Mouse (Mus musculus): Measurements from ENCODE around the gene Pced1a.
A peak's percentile ranks its signal among the peaks of the same experiment; 100 is the strongest.

Gene Pced1a

DNA sequence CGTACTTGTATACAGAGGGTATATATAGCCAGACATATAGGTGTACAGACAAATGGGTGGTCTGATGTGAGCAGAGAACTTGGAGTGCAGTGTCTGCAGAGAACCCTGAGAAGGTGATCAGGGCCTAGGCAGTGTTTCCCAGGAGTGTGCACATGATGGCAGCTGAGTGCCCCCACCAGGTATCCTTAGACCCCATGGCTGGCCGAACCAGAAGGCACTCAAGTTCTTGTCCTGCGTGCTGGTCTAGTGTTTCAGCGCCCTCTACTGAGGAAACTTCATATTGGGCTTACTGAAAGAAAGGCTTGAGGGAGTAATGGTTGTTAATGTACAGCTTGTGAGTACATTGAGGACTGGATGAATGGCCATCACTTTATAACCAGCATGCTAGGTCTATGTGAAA, 8.7 kb upstream of the Pced1a start:
- peak; percentile 87 for DNase-seq

DNA sequence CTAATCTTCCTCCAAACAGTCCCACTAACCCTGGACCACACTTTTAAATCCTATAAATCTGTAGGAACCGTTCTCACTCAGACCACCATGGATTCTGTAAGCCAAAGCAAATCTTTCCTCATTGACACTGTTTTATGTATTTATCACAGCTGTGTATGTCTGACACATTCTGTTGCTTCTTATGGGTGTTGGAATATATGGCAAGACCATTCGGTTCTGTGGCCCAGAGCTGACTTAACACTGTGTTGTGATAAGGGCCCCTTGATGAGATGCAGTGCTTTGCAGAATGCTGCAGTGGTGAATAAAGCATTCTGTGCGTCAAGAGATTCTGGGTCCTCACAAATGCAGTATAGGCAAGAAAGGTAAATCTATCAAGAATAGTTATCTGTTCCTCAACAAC, 7.7 kb upstream of the Pced1a start:
- DNase-seq, result no peak

DNA sequence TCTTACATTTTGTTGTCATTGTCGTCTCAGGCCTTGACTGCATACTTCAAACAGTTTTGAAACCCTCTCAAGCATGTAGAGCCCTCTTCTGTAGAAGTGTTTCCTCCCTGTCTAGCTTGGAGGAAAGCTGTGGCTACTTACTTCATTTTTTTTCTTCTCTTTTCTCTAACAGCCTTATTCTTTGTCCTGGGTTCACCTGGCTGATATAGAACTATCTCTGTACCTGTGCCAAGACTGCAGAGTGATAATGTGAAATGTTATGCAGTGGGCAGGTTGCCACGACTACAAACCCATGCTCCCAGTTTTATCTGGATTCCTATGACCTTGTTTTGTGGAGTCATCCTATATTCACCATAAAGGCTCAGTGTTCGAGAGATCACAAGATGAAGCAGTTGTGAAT, 6.0 kb upstream of the Pced1a start:
- DNase-seq, result peak; percentile 42

DNA sequence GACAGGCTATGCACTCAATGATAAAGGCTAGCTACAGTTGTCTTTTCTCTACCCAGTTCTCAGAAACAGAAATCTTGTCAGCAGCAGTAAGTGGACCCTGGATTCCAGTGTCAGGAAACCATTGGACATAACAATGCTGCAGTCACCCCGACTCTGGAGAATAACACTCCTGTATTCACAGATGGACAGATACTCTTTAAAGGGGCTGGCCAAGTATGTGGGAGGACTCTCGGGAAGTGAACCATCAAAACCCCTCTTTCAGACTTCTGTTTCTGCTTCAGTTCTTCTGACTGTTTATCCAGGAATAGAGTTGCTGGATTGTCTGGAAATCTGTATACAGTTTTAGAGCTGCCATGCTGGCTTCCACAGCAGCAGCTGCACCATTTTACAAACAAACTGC, 5.3 kb upstream of the Pced1a start:
- DNase-seq, result no peak

DNA sequence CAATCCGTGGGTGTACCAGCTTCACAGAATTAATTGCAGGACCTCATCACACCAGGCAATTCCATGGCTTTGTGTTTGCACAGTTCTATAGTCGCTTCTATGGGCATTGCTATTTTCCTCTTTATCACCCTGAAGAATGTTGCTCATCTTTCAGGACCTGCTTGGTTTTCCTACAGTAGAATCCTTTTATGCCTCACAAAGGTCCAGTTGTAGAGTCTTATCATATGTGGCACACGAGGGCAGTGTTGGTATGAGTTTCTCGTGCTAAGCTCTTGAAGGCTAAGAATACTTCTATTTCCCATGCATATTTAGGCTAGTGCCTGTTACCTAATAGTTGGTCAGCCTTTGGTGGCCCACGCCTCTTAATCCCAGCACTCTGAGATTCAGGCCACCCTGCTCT, 611 bp upstream of the Pced1a start:
- peak; percentile 29 for DNase-seq

DNA sequence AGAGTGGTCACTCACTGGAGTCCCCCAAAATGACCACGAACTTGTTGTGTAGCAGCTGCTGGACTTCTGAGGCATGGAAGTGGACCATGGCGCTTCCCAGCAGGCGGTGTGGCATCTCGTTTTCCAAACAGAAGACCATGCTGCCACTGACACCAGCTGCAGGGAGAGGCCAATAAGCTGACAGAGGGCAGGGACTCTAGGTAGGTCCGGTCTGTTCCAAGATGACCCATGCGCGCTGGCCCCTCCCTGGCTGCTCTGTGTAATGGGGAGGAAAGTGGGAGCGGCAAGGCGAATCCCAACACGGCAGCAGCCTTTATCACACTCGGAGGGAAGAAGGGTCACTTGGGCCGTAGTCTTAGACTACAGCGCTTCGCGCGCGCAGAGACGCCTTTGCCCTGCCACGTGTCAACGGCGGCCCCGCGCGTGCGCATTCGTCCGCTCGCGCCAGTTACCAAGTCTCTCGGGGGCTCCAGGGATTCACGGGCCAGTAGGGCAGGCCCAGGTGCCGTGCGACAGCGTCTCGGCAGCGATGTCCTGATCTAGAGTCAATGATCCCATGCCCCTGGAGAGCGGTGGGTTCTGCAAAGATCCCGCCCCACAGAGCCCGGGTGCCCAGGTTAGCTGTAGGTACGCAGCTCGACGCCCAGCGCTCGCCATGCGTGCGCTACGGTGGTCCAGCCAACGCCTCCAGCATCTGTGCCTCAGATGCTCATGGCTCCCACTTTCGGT, 940 bp downstream of the Pced1a start:
- peak; percentile 74 for DNase-seq

DNA sequence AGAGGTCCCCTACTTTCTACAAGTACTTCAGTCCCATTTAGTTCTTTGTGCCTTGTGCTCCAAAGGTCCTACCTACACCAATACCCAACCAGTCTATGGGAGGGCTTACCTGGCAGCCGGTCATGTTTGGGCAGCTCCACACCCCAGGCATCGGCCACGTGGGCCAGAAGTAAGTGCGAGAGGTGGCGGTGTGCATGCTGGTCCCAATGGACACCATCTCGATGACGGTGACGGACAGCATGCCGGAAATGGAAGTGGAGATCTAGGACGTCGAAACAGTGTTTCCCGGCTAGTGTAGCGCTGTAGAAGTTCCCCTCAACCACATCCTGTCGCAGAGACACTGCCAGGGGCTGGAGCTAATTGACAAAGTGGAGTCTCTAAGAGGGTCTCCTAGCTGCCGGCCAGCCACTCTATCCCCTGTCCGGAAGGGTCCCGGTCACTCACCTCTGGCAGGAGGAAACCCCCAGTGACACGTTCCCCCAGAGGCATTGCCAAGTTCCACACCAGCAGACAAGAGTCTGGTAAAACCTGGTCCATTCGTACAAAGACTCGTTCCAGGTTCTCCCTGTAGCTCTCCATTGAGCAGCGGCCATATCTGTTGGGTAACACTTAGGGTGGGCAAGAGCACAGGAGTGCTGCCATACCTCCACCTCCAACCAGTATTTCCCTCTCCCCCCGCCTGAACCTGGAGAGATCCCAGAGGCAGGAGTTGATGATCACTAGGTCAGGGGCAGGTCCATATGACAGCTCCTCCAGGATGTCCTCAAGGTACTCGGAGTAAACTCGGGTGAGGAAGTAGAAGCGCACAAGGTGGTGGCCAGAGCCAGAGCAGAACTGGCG, 2.5 kb downstream of the Pced1a start:
- DNase-seq, result no peak

DNA sequence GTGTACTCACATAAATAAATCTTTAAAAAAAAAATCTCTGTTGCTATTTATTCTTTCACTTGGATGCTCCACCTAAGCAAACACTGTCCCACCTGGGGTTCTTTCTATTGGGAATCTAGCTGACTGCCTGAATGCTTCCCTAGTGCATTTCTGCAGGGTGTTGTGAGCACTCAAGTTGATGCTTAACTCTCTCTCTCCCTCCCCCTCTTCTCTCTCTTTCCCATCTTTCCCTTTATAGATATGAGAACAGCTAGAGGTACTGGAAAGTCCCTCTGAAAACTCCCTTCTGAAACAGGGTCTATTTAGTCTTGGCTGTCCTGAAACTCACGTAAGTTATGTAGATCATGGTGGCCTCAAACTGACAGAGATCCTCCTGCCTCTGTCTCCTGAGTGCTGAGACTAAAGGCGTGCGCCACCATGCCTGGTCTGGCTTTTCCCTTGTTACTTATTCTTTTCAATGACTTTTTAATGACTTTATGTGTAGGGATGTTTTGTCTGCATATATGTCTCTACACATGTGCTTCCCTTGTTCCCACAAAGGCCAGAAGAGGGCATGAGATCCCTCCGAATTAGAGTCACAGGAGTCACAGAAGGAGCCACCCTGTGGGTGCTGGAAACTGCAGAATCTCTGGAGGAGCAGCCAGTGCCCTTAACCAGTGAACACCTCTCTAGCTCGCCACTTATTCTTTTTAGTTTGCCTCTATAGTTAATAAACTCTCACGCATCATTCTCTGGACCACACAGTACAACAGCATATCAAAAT, 10.2 kb downstream of the Pced1a start:
- peak; percentile 24 for DNase-seq

DNA sequence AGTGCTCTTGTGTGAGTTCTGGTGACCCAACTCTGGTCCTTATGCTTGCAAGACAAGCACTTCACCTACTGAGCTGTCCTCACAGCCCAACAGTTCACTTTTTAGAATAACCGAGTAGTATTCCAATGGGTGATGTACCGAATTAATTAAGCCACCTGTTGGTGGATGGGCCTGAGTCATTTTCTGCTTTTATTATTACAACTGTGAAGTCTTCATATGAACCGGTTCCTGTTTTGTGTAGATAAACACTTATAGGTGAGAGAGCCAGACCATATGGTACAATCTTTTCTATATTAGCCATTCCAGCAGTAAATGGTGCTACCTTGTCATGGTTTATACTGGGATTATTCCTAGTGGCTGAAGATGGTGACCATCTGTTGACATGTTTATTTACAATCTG, 11.7 kb downstream of the Pced1a start:
- DNase-seq, result no peak

DNA sequence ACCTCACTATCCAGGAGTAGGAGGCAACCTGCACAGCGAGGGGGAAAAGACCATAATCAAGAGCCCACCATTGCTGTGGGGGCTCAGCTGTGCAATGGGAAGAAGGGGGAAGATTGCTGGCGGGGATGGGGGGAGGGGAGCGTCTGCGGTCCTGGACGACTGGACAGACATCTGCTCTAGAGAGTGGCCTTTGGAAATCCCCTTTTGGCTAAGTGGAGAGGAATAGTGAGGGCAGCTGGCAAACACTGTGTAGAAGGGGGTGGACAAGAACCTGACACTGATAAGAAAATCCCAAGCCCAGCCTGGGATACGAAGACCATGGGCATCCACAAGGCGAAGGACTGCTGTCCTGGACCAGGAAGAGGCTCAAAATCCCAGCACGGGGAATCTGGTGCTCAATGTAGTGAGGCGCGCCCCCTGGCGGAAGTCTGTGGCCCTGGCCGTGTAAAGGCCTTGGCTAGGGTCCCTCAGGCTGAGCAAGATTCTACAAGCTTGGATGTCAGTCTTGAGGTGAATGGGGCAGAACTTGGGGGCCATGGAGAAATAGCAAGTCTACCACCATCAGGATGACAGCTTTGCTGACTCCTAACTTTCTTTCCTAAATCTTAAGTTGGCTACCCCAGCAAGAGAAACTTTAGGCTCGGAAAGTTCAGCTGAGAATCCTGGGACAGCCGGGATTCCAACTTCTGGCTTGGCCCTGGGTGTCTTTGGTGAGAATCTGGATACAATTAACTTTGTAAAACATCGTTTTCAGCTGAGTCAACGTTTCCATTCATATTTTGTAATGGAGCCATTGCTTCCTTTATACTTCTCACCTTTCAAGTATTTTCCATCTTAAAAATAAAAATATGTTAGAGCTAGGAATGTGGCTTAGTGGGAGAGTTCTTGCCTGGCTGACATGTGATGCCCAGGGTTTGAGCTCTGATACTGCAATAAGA, 12.7 kb downstream of the Pced1a start:
- DNase-seq, result peak; percentile 92

DNA sequence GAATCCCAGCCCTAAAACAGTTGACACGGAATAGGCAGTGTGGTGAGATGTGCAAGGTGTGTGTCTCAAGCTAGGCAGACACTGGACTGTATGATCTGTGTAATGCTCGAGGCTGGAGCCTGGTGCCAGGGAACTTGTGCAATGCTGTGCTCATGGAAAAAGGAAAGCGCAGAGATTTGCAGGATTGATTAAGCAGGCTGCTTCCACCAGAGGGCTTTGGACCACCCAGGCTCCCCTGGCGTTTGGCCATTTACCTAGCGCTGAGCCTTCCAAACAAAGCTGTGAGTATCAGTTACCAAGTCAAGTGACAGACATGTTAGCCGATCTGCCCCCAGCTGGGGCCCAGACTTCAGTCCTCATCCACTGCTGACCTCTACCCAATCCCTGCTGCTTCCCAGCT, 16.3 kb downstream of the Pced1a start:
- no peak for DNase-seq

DNA sequence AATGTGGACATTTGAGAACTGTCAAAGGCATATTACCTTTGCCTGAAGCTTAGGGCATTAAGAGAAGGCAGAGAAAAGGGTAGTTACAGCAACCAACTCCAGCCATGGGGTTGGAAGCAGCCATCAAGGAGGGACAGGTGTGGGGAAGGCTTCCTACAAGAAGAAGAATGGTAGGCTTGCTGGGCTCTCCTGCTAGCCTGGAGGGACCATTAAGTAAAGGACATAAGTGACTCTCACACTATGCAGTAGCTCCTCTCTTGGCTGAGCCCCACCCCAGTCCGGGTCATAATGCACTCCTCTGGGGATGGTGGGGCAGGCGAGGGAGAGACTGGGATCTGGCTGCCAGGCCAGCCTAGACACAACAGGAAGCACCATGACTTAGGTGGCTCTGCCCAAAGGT, 18.3 kb downstream of the Pced1a start, which contains the start of gene Tmem239:
Gene Tmem239 (plus strand): TSS at position 301 of the 400 bp plus-strand sequence.
- DNase-seq, result no peak

DNA sequence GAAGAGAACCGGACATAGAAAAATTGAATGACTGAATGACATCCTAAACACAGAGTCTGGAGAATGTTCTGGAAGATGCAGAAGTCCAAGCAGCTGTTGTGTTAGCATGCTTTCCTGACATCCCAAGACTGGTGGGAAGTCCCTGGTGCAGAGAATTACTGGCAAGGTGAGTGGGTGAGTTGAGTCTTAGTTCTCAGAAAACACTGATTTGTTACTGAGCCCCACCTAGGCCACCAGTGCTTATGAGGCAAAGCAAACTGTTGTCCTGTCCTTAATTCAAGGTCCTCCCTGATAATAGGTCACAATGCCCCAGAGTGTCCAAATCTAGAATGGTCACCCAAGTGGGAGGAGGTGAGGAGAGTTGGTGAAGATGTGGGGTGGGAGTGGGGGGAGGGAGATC, 19.6 kb downstream of the Pced1a start, which contains the start of the genes Gm28372 and 1700020A23Rik:
Gene Gm28372 (plus strand): TSS at position 301 of the 400 bp plus-strand sequence.
Gene 1700020A23Rik (plus strand): TSS at position 321 of the 400 bp plus-strand sequence.
- no peak for DNase-seq

DNA sequence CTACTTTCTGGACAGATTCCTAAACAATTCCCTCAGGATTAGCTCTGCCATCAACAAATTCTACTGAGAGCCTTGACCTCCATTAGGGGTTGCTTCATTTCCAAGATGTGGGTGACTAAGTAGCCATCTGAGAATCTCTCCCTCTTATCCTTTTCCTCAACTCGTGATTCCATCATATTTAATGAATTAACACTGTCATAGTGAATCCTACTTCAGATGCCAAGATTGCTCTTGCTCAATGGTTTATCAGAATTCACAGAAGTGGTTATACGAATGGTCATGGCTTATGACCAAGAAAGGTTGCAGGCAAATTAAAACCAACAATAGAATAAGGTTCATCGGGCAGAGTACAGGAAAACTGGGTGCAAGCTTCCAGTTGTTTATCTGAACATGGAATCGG, 22.6 kb downstream of the Pced1a start:
- no peak for DNase-seq

DNA sequence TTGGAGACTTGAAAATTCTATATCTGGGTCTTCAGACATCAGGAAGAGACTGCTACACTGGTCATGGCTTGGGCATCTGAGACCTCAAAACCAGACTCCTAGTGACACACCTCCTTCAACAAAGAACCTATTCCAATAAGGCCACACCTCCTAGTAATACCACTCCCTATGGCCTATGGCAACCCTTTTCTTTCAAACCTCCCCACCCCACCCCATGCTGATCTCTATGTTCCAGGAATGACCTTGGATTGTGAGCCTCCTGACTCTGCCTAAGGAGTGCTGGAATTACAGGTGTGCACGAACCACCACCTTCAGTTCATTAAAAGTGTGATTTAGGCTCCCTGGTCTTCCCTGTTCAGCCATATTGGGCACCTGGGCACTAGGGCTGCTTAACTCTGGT, 24.5 kb downstream of the Pced1a start:
- no peak for DNase-seq

DNA sequence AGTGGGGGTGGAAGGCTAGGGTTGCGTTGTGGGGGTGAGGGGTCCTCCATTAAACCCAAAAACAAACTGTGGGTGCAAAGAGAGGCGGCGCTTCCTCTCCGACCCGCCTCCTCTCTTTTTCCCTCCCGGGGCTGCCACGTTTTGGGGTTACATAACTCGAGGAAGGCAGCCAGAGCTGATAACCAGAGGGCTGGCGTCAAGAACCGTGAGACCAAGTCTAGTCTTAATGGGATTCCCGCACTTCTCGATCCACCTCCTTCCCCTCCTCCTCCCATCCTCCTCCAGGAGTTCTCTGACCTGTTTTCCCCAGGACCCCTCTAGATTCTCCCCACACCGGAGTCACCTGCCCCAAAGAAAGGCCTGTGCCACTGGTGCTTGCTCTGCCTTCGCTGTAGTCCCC, 26.4 kb downstream of the Pced1a start:
- peak; percentile 38 for DNase-seq

DNA sequence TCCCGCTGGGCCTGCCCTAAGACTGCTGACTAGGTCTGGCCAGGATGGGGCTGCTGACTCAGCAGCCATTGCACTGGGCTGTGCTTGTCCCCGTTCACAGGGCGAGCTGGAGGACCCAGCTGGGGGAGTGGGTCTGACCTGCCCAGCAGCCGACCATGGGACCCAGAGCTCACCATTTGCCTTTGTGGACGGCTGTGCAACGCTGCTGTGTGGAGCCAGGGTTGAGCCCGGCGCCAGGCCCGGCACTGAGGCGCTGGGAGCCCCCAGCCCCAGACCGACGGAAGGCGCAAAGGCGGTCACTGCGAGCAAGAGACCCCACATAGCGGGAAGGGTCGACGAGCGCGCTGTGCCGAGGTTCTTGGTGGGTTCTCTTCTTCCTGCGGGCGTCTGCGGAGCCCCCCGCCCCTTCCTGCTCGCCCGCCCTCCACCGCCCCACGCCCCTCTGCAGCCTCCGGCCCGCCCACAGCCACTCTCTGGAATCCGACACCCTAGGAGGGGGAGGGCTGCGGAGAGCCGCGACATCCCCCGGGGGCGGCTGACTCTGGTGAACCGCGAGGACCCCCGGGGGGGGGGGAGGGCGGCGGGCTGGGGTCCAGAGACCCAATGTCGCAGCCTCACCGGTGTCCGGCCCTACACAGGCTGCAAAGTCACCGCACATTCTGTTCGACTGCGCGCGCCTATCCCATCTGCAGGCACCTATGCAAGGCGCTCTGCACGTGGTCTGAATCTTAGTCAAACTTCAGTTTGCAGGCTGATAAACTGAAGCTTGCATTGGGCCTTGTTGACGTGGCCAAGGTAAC, 27.1 kb downstream of the Pced1a start, which contains the start of gene Cpxm1:
Gene Cpxm1 (minus strand): TSS at position 389 of the 800 bp plus-strand sequence.
- no peak for DNase-seq

DNA sequence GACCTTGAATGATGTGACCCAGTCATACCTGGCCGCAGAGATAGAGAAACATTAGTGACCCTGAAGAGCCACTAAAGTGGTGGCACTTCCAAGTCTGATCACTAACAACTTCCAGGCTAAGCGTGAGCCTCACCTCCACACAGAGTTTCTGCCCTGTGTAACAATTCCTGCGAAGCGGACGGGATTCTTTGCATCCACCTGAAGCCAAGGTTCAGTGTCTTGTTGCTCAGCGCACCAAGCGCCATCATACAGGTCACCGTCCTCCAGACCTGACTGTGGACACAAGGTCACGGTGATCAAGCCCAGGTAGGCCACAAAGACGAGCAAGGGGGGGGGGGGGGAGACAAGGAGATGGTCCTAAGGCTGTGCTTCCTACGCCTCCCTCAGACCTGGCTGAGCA, 28.8 kb downstream of the Pced1a start:
- DNase-seq, result no peak

DNA sequence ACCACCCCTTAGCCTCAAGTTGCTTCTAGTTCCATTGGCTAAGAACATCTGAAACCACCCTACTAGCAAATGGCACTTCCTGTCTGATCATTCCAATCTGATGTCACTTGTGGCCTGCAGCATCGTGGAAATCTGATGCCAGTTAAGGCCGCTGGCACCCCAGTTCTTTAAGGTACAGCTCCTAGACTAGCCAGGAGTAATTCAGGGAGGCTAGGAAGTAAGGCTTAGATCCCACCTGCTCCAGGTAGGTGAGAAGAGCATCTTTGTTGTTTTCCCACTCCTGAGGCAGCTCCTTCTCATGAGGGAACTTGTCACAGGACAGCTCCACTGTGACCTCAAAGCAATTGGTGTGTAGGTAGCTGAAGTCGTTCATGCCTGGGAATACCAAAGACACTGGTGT, 31.7 kb downstream of the Pced1a start:
- DNase-seq, result no peak

DNA sequence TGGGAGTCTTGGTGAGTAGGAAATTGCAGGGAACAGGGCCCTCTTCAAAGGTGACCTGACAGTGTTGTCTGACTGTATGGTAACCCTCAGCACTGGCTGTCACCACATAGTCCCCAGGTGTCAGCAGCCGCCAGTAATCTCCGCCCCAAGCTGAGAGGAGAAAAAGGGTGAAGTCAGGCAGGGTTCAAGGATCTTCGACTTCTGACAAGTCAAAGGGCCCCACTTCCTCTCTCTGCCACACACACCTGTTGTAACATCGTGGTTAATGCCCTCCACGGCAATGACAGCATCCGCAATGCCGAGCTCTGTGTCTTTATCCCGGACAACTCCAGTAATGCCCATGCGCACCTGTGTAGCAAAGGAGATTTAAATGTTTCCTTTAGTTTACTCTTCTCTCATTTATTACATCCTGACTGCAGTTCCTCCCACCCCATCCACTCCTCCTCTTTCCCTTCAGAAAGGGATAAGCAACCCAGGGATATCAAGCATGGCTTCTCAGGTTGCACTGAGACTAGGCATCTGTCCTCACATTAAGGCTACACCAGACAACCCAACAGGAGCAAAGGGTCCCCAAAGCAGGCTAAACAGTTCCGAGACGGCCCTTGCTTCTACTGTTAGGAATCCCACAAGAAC, 33.4 kb downstream of the Pced1a start:
- DNase-seq, result no peak

DNA sequence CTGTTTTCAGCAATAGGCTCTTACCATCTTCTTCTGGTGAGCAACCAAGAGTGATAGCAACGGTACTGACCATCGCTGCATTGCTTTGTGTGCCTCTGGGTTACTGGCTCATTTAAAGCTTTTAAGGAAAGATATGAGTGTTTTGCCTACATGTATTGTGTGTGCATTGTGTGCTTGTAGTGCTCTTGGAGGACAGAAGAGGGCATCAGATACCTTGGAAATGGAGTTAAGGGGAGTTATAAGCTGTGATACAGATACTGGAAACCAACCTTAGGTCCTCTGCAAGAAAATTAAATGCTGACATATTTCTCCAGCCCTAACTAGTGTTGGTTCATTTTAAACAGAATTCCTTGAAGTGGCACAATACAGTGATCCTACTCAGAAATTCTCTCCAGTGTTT, 35.7 kb downstream of the Pced1a start:
- peak; percentile 12 for DNase-seq

Measured in lung, postnatal 36 days (tissue).